Mouse (Mus musculus) cortical plate, adult 2 months (tissue): ENCODE measurements around the gene Tshz2.

Experiments
- CTCF ChIP-seq: fragments of 200-500 bp; IDR thresholded peaks from 2 replicates; pipeline ENCODE4 v1.5.1; 2011; ENCODE audit warnings: mild to moderate bottlenecking, control low read depth, low read length; ENCODE audit not compliant: insufficient read depth; ENCODE audit errors: extremely low read depth
- POLR2A ChIP-seq: fragments of 200-500 bp; IDR thresholded peaks from 2 replicates; pipeline ENCODE4 v1.6.1; 2011; ENCODE audit warnings: mild to moderate bottlenecking, low read length, control low read depth; ENCODE audit not compliant: insufficient read depth; ENCODE audit errors: extremely low read depth

DNA sequence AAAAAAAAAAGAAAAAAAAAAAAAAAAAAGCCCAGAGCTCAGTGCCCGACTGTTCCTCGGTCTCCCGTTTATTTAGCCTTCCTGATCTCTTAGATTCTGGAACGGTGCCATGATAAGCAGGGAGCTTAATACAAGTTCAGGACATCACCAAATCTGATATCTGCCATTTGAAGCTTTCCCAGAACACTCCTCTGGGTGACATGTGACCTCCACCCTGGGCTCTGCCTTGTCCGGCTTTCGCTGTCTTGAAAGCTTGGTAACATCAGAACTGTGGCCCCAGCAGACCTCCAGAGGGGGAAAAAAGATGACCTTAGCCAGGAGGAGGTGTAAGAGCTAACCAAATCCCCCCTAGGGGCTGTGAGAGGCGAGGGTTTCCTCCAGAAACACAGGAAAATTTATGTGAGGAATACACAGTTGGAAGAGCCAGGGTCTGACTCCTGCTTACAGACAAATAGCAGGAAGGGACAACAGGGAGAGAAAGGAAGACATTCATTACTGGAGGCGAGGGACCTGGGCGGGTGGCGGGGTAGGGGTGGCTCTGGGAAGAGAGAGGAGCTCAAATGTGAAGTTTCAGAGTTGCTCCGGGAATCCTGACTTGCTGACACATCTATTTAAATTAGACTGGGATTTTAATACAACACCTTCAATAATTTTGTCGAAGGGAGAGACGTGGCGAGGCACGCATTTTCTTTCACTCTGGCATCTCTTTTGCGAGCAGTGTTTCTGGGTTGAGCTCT is 363.9 kb downstream of the Tshz2 start:
- no peak for TF ChIP-seq CTCF
- no peak for TF ChIP-seq POLR2A
